Mouse (Mus musculus) adrenal gland, postnatal 36 days (tissue): ENCODE measurements around the gene Pnpla5. TPM values are rescaled to one million over a fixed set of nuclear protein-coding genes. Genes with fewer than 3 reads are reported as not detected.
"Not testable (repeated sequence)": the region's sequence is repeated elsewhere in the genome, so short reads cannot be mapped to it uniquely, and the experiment has no call there.

ENCODE experiments used
- DNase-seq, 2 experiments: peaks; one replicate each; pipeline ENCODE4 v3.0.0; 2021; ENCODE audit warnings: mixed read lengths in 1 of 2
- long read RNA-seq, 2 experiments: library from polyadenylated mRNA; stranded (forward); transcript quantifications; one replicate each; pipeline ENCODE4 v2.0.0; 2021; ENCODE audit warnings: borderline sequencing depth in 2 of 2
- total RNA-seq, 2 experiments: library from RNA; stranded (reverse); gene quantifications; 2 replicates each; pipeline ENCODE4 v1.2.3; 2021

The Pnpla5 gene
- total RNA-seq, result under 1 TPM in 1 of 2 experiments, not detected in 1; 0.23 TPM
- long read RNA-seq, experiment 1, result 0 reads
- long read RNA-seq, experiment 2, result 0 reads

DNA sequence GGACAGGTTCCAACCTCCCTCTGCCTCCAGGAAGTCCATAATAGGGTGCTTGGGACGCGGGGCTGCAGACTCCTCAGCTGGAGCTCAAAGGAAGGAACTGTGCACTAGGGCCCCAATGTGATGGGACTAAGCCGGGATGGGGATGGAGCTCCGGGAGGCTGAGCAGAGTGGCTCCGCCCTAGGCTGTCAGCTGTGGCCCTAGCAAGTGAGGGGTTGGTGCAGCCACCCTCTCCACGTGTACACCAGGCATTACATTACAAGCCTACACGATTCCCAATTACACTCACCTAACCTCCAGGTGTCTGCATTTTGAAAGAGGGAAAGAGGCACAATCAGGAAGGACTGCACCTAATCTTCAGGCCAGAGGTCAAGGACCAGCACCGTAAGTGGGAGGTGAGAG, at the start of gene Pnpla5:
Gene Pnpla5 (minus strand): TSS at position 101 of the 400 bp plus-strand sequence.
- DNase-seq, result no peak

GRCm38 (mm10) chr15:84171166-84171565, 48.2 kb upstream of the Pnpla5 start:
- no peak for DNase-seq

- DNase-seq, result no peak
Measured at GRCm38 (mm10) chr15:84169511-84169910, 46.5 kb upstream of the Pnpla5 start.

DNA sequence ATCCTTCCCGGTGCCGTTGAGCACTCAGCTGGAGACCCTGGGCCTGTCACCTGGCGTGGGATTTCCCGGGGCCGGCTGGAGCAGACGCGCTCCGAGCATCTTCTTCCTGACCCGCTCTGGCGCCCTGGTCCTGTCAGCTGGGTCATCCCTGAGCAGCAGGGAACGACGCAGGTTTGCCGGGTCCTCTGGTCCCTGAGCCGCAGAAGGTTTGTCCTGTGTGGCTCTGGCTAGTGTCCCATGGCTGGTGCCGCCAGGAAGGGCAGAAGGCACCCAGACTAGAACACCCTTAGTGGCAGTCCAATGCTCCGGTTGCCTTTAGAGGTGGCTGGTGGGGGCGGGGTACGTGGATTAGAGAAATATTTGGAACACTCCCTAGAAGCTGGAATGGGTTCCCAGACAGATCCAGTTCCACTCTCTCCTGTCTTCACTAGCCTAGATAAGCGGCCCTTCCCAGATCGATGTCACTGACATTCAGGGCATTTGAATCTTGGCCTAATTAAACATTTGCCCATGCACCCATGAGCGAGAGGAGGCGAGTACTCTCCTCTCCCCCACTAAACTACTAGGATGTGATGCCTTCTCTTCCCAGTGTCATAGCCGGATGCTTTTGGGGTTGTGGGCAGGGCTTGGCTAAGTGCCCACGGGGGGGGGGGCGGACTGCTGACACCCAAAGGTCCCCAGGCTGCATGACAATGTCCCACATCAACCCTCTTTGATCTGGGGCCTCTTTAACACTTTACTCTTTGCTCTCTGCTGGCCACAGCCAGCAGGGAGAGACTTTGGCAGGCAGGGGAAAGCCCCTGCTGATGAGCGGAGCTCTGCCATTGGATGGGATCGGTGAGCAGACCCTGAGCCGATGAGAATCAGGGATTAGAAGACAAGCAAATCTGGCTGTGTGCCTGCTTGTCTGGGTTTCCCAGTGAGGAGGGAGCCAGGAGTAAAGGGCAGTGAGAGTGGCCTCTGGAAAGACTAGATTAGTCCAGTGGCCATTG, 45.5 kb upstream of the Pnpla5 start:
- peak in 1 of 2 experiments; percentile 47 for DNase-seq

- DNase-seq, result peak; percentile 97 to 98
Measured at GRCm38 (mm10) chr15:84167600-84167999, 44.6 kb upstream of the Pnpla5 start, which contains the start of gene Pnpla3. Gene Pnpla3, plus strand, starts transcription at chr15:84167837.

GRCm38 (mm10) chr15:84166818-84167217, 43.8 kb upstream of the Pnpla5 start:
- DNase-seq, result no peak

- peak in 1 of 2 experiments; percentile 53 for DNase-seq
Measured at GRCm38 (mm10) chr15:84161871-84162270, 38.9 kb upstream of the Pnpla5 start.

DNA sequence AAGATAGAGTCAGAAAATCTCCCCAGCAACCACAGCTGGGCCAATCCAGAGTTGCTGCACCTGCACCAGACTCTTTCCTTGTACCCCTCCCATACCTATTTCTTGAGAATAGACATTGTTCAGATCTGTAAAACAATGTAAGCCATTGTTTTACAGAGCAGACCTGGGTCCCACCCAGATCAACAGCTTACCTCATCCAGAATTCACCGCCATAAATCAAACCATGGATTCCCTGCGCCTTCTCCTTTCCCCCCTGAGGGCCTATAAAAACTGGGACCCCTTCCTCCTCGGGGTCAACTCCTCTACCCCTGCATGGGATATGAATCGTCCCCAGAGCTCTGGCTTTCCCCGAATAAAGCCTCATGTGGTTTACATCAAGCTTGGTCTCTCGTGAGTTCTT, 34.6 kb upstream of the Pnpla5 start:
- not testable (repeated sequence) for DNase-seq

DNA sequence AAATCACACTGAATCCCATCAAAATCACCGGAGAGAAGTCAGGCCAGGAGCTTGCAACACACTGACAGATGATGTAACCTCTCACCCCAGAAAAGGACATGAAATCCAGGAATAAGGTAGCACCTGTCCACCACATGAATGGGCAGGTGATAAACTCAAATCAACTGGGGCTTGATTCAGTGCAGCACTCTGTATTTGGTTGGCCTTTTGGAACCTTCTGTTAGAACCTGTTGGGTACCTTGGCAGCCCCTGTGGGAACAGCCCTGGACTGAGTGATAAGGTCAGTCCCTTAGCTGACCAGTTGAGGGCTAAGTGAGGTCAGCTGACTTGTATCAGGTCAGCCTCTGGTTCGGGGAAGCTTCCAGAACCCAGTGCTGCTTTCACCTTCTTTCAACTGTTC, 33.2 kb upstream of the Pnpla5 start:
- DNase-seq, result no peak

DNA sequence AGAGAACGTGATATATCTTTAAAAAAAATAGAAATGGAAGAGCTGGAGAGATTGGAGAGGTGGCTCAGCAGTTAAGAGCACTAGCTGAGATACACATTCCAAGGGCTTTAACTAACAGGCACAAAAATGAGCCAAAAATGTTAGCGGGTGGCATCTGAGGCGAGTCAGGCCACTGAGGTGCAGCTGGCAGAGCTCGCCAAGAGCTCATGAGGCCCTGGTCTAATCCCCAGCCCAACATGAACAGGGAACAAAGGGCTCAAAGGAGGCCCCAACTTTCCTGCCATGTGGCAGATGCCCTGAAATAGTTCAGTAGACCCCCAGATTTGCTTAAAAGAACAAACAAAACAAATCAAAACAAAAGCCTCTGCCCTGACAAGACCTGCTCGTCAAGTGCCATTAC, 18.0 kb upstream of the Pnpla5 start:
- no peak for DNase-seq

- DNase-seq, result no peak
Measured at GRCm38 (mm10) chr15:84140109-84140508, 17.1 kb upstream of the Pnpla5 start.

GRCm38 (mm10) chr15:84139592-84140005, 16.6 kb upstream of the Pnpla5 start:
- no peak for DNase-seq

- no peak for DNase-seq
Measured at GRCm38 (mm10) chr15:84136473-84137415, 13.8 kb upstream of the Pnpla5 start.

- peak in 1 of 2 experiments; percentile 20 for DNase-seq
Measured at GRCm38 (mm10) chr15:84135472-84135871, 12.5 kb upstream of the Pnpla5 start.

DNA sequence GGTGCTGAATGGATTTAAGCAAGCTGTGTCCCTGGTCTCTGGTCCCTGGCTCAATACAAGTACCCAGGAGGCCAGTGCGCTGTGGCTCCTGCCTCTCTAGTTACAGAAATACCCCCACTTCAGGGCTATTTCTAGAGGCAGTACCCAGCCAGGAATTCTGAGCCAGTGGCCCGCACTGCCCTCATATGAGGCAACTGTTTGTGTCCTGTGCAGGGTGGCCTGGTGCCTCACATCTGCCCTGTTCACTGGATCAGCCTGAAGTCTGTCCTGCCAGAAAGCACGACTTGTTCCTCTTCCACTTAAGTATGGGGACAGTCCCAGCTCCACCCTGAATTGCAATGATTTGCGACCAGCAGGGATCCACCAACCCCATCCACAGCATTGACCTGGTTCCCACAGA, 10.5 kb upstream of the Pnpla5 start:
- DNase-seq, result peak in 1 of 2 experiments; percentile 26

DNA sequence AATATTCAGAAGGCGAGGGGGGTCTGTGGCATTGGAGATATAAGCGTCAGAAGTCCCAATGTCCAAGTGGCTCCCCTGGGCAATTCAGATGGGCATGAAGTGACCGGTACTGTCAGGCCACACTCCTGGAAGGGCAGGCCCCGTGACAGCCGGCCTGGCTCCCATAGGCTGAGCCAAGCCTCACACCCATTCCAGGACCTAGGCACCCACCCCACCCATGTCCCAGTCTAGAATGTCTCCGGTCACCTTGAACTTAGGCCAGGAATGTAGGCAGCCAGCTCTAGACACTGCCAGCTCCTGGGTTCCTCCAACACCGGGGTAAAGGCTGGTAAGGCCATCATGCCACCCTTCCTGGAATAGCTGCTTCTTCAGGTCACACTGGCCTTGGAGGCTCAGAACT, 9.0 kb upstream of the Pnpla5 start:
- peak; percentile 5 to 57 for DNase-seq

GRCm38 (mm10) chr15:84131096-84131786, 8.3 kb upstream of the Pnpla5 start:
- peak; percentile 53 to 81 for DNase-seq

DNA sequence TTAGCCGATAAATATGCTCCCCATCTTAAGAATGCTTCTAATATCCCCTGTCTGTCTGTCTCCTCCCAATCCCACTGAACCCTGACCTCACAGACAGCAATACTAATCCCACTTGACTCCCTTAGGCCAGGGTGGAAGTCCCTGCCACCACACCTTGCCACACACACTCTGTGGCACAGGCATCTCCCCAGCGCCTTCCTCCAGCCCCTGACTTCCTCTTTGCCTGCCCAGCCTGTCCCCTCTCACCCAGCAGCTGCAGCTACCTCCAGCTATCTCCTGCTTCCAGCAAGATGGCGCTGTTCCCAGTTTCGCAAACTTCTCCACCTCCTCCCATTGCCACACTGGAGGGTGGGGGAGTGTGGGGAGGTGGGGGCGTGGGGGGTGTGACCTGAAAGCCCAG, 3.9 kb upstream of the Pnpla5 start:
- peak in 1 of 2 experiments; percentile 12 for DNase-seq

DNA sequence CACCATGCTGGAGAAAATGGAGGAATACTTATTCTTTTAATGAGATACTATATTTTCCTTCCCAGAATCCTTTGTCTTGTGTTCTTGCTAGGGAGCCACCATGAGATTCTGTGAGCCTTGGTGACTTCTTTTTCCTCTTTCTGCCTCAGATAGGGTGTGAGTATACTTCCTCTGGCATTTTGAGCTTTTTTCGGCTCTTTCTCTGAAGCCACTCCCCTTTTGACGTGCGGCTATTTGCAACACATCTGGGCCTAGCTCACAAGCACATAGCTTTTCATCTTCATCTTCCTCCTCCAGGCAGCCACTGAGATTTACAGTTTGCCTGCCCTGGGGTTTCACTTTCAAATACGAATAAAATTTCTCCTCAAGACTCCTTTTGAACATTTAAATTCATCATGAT, 3.5 kb upstream of the Pnpla5 start:
- DNase-seq, result no peak

DNA sequence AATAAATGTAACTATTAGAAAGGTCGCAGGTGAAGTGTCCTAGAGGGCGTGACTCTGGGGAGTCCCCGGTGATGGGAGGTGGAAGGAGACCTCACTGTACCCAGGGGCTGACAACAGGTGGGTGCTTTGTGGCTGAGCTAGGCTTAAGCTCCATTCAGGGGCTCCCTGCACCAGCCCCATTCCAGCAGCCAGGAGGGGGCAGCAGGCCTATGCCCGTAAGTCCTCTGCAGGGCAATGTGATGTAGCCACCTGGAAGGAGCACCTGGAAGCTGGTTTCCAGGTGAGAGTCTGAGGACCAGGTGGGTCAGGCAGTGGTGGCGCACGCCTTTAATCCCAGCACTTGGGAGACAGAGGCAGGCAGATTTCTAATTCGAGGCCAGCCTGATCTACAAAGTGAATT, 1.1 kb upstream of the Pnpla5 start:
- no peak for DNase-seq

DNA sequence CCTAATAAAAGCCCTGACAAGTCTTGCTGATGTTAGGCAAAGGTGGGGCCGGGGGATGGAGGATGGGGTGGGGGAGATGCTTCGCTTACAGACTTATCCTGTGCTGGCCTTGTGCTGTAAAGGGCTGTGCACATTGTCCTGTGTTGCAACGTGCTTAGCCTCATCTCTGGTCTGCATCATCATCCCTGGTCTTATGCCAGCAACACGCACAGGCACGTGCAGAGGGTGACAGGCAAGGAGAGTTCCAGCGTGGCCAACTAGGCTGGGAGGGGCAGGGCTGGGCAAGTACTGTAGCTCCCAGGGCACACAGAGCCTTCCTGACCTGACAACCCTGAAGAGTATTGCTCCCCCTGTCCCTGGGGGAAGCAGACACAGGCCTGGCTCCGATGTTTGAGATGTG, 1.9 kb downstream of the Pnpla5 start:
- peak in 1 of 2 experiments; percentile 30 for DNase-seq

GRCm38 (mm10) chr15:84120612-84121011, 2.4 kb downstream of the Pnpla5 start:
- DNase-seq, result peak; percentile 24 to 43
